Mouse (Mus musculus): ENCODE measurements at regions not wholly inside any gene's neighbourhood (a gene's known extent, or its start where the extent isn't known, plus 50 kb on each side); places are given as distances from the start of the nearest gene placed in this dataset.

DNA sequence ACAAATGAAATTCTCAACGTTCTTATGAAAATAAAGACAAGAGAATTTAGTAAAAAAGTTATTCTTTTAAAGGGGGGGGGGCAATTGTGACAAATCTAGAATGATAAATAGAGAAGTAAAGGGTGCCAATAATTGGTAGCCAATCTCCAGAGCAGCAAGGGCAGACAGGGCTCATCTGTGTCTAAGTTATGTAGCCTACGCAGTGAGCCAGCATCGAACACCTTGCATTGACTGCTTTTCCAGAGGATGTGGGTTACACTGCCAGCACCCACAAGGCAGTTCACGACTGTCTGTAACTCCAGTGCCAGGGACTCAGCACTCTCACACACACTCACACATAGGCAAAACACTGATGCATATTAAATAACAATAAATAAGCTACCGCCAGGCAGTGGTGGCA, 94.7 kb upstream of the Ednrb start:
- TF ChIP-seq CTCF (IDR thresholded peaks at IDR 0.05; ENCODE audit: low read depth) (no peak), EP300 (IDR thresholded peaks at IDR 0.05; ENCODE audit: low read depth) (no peak)

Measured in liver, postnatal 0 days (tissue).